Mouse (Mus musculus): ENCODE results near the gene Naa38.

- TF ChIP-seq CTCF (IDR thresholded peaks at IDR 0.05; ENCODE audit: low read depth, low read length) (no peak), POLR2A (IDR thresholded peaks at IDR 0.05; ENCODE audit: borderline replicate concordance, low read depth, low read length) (no peak)
Measured at GRCm38 (mm10) chr11:69366855-69367615, 28.3 kb upstream of the Naa38 start.
